Mouse (Mus musculus) liver, embryonic 14.5 days (tissue): ENCODE results near the gene Bcas3. TPM values are rescaled to one million over a fixed set of nuclear protein-coding genes. Genes with fewer than 3 reads are reported as not detected.

ENCODE experiments used
- ATAC-seq: fragments of 200-750 bp; cut with Nextera tagmentation; 2 replicates; pipeline ENCODE4 v1.8.0; 2017; ENCODE audit warnings: moderate number of reproducible peaks, mild to moderate bottlenecking, moderate library complexity; ENCODE audit not compliant: insufficient read depth
- DNase-seq, 3 experiments: peaks; one replicate each; pipeline ENCODE4 v3.0.0-alpha.2; 2012 to 2013; ENCODE audit warnings: low read depth in 3 of 3, low spot score in 3 of 3
- H3K27ac ChIP-seq: fragments of 300-500 bp; sonication (generic); 2 replicates; pipeline ENCODE4 v1.5.1; 2014; ENCODE audit warnings: moderate library complexity, mild to moderate bottlenecking, control low read depth, inconsistent platforms
- H3K27me3 ChIP-seq: fragments of 300-500 bp; sonication (generic); 2 replicates; pipeline ENCODE4 v1.6.1; 2014; ENCODE audit warnings: mild to moderate bottlenecking, low read length, moderate library complexity; ENCODE audit not compliant: control insufficient read depth, insufficient read depth
- H3K36me3 ChIP-seq: fragments of 300-500 bp; sonication (generic); replicated peaks from 2 replicates; pipeline ENCODE4 v1.6.1; 2014; ENCODE audit warnings: low read depth; ENCODE audit not compliant: control insufficient read depth, insufficient read depth
- H3K4me1 ChIP-seq, 2 experiments: fragments of 200-500 bp in 1 of 2; fragments of 300-500 bp in 1 of 2; sonication (generic) in 1 of 2; replicated peaks; 2 replicates each; pipeline ENCODE4 v1.6.1; 2012 to 2014; ENCODE audit warnings: antibody characterized with exemption in 1 of 2, inconsistent platforms in 1 of 2, low read length in 1 of 2; ENCODE audit not compliant: control insufficient read depth in 2 of 2, insufficient read depth in 2 of 2
- H3K4me2 ChIP-seq: fragments of 300-500 bp; sonication (generic); 2 replicates; pipeline ENCODE4 v1.6.1; 2014; ENCODE audit warnings: low read depth, mild to moderate bottlenecking, control low read depth, moderate library complexity
- H3K4me3 ChIP-seq, 2 experiments: fragments of 200-500 bp in 1 of 2; fragments of 300-500 bp in 1 of 2; sonication (generic) in 1 of 2; 2 replicates each; pipeline ENCODE4 v1.5.1; 2012 to 2014; ENCODE audit warnings: low read depth in 2 of 2, low read length in 2 of 2, mild to moderate bottlenecking in 2 of 2, control low read depth in 1 of 2, inconsistent platforms in 1 of 2, moderate library complexity in 1 of 2; ENCODE audit not compliant: insufficient read depth in 1 of 2
- H3K9ac ChIP-seq: fragments of 300-500 bp; sonication (generic); replicated peaks from 2 replicates; pipeline ENCODE4 v1.6.1; 2014; ENCODE audit warnings: mild to moderate bottlenecking, control low read depth, moderate library complexity
- H3K9me3 ChIP-seq: fragments of 300-500 bp; sonication (generic); 2 replicates; pipeline ENCODE4 v1.6.1; 2016; ENCODE audit warnings: low read length, mixed read lengths; ENCODE audit not compliant: control insufficient read depth
- CTCF ChIP-seq: IDR thresholded peaks from 2 replicates; pipeline ENCODE4 v1.5.1; 2016; ENCODE audit warnings: antibody characterized with exemption, low read depth, control low read depth
- EP300 ChIP-seq: IDR thresholded peaks from 2 replicates; pipeline ENCODE4 v1.6.1; 2016; ENCODE audit warnings: antibody characterized with exemption, low read depth
- whole genome bisulfite sequencing: fragments of 180-500 bp; shearing (Covaris S2); extraction: QIAGEN DNeasy Blood & Tissue Kit; methylation state at CpG from one replicate; pipeline ENCODE4 v1.1.7; 2014; ENCODE audit not compliant: insufficient replicate concordance; 5-methylcytosine and 5-hydroxymethylcytosine counted together
- polyA plus RNA-seq, 2 experiments: library from polyadenylated mRNA; depleted of rRNA in 1 of 2; stranded (reverse) in 1 of 2; unstranded in 1 of 2; fragments of >200 nt; fragmentation: Nextera tagmentation in 1 of 2; extraction: Ambion mirVana in 1 of 2; gene quantifications; 2 replicates each; pipeline versions ENCODE4 v1.2.1 to v1.2.3; 2012 to 2014

Gene Bcas3
- polyA plus RNA-seq, 2 experiments = 6.9 to 17.5 TPM

GRCm38 (mm10) chr11:85841211-85841681, 488.3 kb downstream of the Bcas3 start:
- no peak overlapping the region for H3K4me2 ChIP-seq
- H3K9me3 ChIP-seq = no peaks in the 10 kb centered on the region
- WGBS = 8% methylated on average over 8 of the region's 8 CpGs
- no peak overlapping the region for H3K9ac ChIP-seq
- DNase-seq (no peak), ATAC-seq (no peak)
- no peak overlapping the region for H3K4me3 ChIP-seq
- 0 out of 2 replicates have a peak, but pooled peaks have one; percentile 12 for TF ChIP-seq CTCF
- TF ChIP-seq EP300 = no peak
- H3K36me3 ChIP-seq = no peaks in the 10 kb centered on the region
- peaks cover 3 to 7% of the 10 kb centered on the region in 2 experiments; a peak in 2 of 4 replicates for H3K4me1 ChIP-seq
- no peak overlapping the region for H3K27ac ChIP-seq
- H3K27me3 ChIP-seq = peaks cover 100% of the 10 kb centered on the region

GRCm38 (mm10) chr11:85841980-85842379, 489.0 kb downstream of the Bcas3 start:
- H3K9ac ChIP-seq = no peak overlapping the region
- H3K36me3 ChIP-seq = no peaks in the 10 kb centered on the region
- H3K27me3 ChIP-seq = peaks cover 93% of the 10 kb centered on the region
- WGBS = under 1% methylated on average over 32 of the region's 32 CpGs
- peak overlapping the region in 1 of 2 experiments; percentile 7; a peak in 1 of 4 replicates for H3K4me3 ChIP-seq
- no peak overlapping the region for H3K27ac ChIP-seq
- ATAC-seq (peak; percentile 31; the same call in 1 of the 2 replicates), DNase-seq (no peak)
- H3K4me2 ChIP-seq = peak overlapping the region; percentile 33
- no peaks in the 10 kb centered on the region for H3K9me3 ChIP-seq
- peak; percentile 81 for TF ChIP-seq CTCF
- no peak for TF ChIP-seq EP300
- H3K4me1 ChIP-seq = peaks cover 3 to 7% of the 10 kb centered on the region in 2 experiments; a peak in 2 of 4 replicates

- peak overlapping the region; percentile 72 for H3K4me2 ChIP-seq
- no peaks in the 10 kb centered on the region for H3K36me3 ChIP-seq
- H3K4me1 ChIP-seq = peaks cover 3 to 7% of the 10 kb centered on the region in 2 experiments; a peak in 2 of 4 replicates
- 5% methylated on average over 24 of the region's 24 CpGs for WGBS
- no peak overlapping the region for H3K9ac ChIP-seq
- no peaks in the 10 kb centered on the region for H3K9me3 ChIP-seq
- no peak for TF ChIP-seq CTCF
- TF ChIP-seq EP300 = no peak
- ATAC-seq = no peak
- peaks cover 85% of the 10 kb centered on the region for H3K27me3 ChIP-seq
- H3K4me3 ChIP-seq = no peak overlapping the region
- no peak overlapping the region for H3K27ac ChIP-seq
- DNase-seq = no peak
These were observed 489.8 kb downstream of the Bcas3 start for GRCm38 (mm10) chr11:85842596-85843346.

GRCm38 (mm10) chr11:85843347-85843692, 490.4 kb downstream of the Bcas3 start:
- Histone ChIP-seq H3K4me1 (peaks cover 3 to 7% of the 10 kb centered on the region in 2 experiments; a peak in 2 of 4 replicates), H3K36me3 (no peaks in the 10 kb centered on the region), H3K9me3 (no peaks in the 10 kb centered on the region), H3K4me2 (peak overlapping the region; percentile 72), H3K9ac (no peak overlapping the region), H3K4me3 (peak overlapping the region; percentile 11 to 46; a peak in 2 of 4 replicates), H3K27ac (no peak overlapping the region), H3K27me3 (peaks cover 80% of the 10 kb centered on the region)
- under 1% methylated on average over 18 of the region's 18 CpGs for WGBS
- ATAC-seq = peak; percentile 22
- TF ChIP-seq CTCF = peak; percentile 90
- TF ChIP-seq EP300 = no peak
- peak in 1 of 3 experiments; percentile 38 for DNase-seq
